Mouse (Mus musculus) neural tube, embryonic 11.5 days (tissue): Measurements from ENCODE around the gene Elmsan1. TPM values are rescaled to one million over a fixed set of nuclear protein-coding genes. Genes with fewer than 3 reads are reported as not detected.

Experiments used
- ATAC-seq: fragments of 200-750 bp; cut with Nextera tagmentation; 2 replicates; pipeline ENCODE4 v1.8.0; 2017; ENCODE audit warnings: moderate number of reproducible peaks, mild to moderate bottlenecking, moderate TSS enrichment, moderate library complexity; ENCODE audit not compliant: insufficient read depth, low FRiP score, low TSS enrichment
- DNase-seq: peaks from one replicate; pipeline ENCODE4 v3.0.0-alpha.2; 2015; ENCODE audit warnings: low spot score
- H3K27ac ChIP-seq: fragments of 300-500 bp; sonication (generic); 2 replicates; pipeline ENCODE4 v1.5.1; 2014; ENCODE audit warnings: low read depth, mild to moderate bottlenecking, low read length
- H3K27me3 ChIP-seq: fragments of 300-500 bp; sonication (generic); 2 replicates; pipeline ENCODE4 v1.6.1; 2014; ENCODE audit warnings: mild to moderate bottlenecking, low read length, mixed read lengths; ENCODE audit not compliant: control insufficient read depth, insufficient read depth
- H3K36me3 ChIP-seq: fragments of 300-500 bp; sonication (generic); 2 replicates; pipeline ENCODE4 v1.6.1; 2014; ENCODE audit warnings: mild to moderate bottlenecking, low read length, moderate library complexity, mixed read lengths; ENCODE audit not compliant: control insufficient read depth, insufficient read depth
- H3K4me1 ChIP-seq: fragments of 300-500 bp; sonication (generic); 2 replicates; pipeline ENCODE4 v1.6.1; 2014; ENCODE audit warnings: low read length, mixed read lengths; ENCODE audit not compliant: control insufficient read depth, insufficient read depth
- H3K4me2 ChIP-seq: fragments of 300-500 bp; sonication (generic); 2 replicates; pipeline ENCODE4 v1.6.1; 2014; ENCODE audit warnings: low read depth, mild to moderate bottlenecking, moderate library complexity
- H3K4me3 ChIP-seq: fragments of 300-500 bp; sonication (generic); 2 replicates; pipeline ENCODE4 v1.5.1; 2014; ENCODE audit warnings: low read depth, low read length
- H3K9ac ChIP-seq: fragments of 300-500 bp; sonication (generic); 2 replicates; pipeline ENCODE4 v1.6.1; 2014; ENCODE audit warnings: mild to moderate bottlenecking, low read length
- H3K9me3 ChIP-seq: fragments of 300-500 bp; sonication (generic); 2 replicates; pipeline ENCODE4 v1.6.1; 2016; ENCODE audit warnings: low read length; ENCODE audit not compliant: control insufficient read depth
- WGBS: fragments of 180-500 bp; shearing (Covaris S2); extraction: QIAGEN DNeasy Blood & Tissue Kit; methylation state at CpG from one replicate; pipeline ENCODE4 v1.1.7; 2014; 5-methylcytosine and 5-hydroxymethylcytosine counted together
- polyA plus RNA-seq: library from polyadenylated mRNA; unstranded; fragments of >200 nt; fragmentation: Nextera tagmentation; extraction: Ambion mirVana; gene quantifications from 2 replicates; pipeline ENCODE4 v1.2.1, GENCODE M21; 2014

Elmsan1 gene
- polyA plus RNA-seq, 1 experiment from 2014 or later, result 4.4 TPM

- ATAC-seq (no peak), DNase-seq (no peak)
- 91% methylated on average over 11 of the region's 11 CpGs for WGBS
- no peak overlapping the region for H3K4me2 ChIP-seq
- H3K9ac ChIP-seq, result no peak overlapping the region
- H3K9me3 ChIP-seq, result no peaks in the 10 kb centered on the region
- no peaks in the 10 kb centered on the region for H3K36me3 ChIP-seq
- H3K27ac ChIP-seq, result no peak overlapping the region
- no peaks in the 10 kb centered on the region for H3K27me3 ChIP-seq
- no peak overlapping the region for H3K4me3 ChIP-seq
- H3K4me1 ChIP-seq, result peaks cover 17% of the 10 kb centered on the region; the same call in 1 of the 2 replicates
Measured at GRCm38 (mm10) chr12:84209093-84209492, 9.6 kb downstream of the Elmsan1 start.

- peaks cover 11% of the 10 kb centered on the region; the same call in 1 of the 2 replicates for H3K4me1 ChIP-seq
- no peaks in the 10 kb centered on the region for H3K9me3 ChIP-seq
- no peak overlapping the region for H3K27ac ChIP-seq
- no peaks in the 10 kb centered on the region for H3K27me3 ChIP-seq
- H3K4me2 ChIP-seq, result no peak overlapping the region
- H3K9ac ChIP-seq, result no peak overlapping the region
- no peak for ATAC-seq
- no peak overlapping the region for H3K4me3 ChIP-seq
- DNase-seq, result no peak
- H3K36me3 ChIP-seq, result no peaks in the 10 kb centered on the region
- 94% methylated on average over 18 of the region's 18 CpGs for WGBS
Measured at GRCm38 (mm10) chr12:84207209-84207817, 11.4 kb downstream of the Elmsan1 start.

DNA sequence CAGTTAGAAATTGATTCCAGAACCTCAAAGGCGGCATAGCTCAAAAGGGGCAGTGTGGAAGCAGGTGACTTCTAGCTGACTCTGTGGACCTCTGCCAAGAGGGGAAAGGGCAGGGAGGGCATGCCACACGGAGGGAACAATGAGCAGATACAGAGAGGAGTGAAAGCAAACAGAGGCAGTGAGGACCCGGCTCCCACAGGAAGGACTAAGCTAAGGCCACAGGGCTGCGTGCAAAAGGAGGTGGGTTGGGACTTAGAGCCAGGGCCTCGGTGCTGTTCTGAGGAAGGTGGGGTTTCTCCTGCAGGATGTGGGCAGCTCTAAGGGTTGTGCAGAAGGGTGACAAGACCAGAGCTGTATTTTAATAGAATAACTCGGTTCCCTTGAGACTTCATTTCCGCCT lies 12.2 kb downstream of the Elmsan1 start:
- no peak overlapping the region for H3K4me2 ChIP-seq
- no peak overlapping the region for H3K27ac ChIP-seq
- H3K9me3 ChIP-seq, result no peaks in the 10 kb centered on the region
- no peaks in the 10 kb centered on the region for H3K27me3 ChIP-seq
- DNase-seq (no peak), ATAC-seq (no peak)
- H3K4me3 ChIP-seq, result no peak overlapping the region
- H3K36me3 ChIP-seq, result no peaks in the 10 kb centered on the region
- peaks cover 7% of the 10 kb centered on the region; the same call in 1 of the 2 replicates for H3K4me1 ChIP-seq
- 70% methylated on average over 7 of the region's 7 CpGs for WGBS
- no peak overlapping the region for H3K9ac ChIP-seq

GRCm38 (mm10) chr12:84205659-84206185 lies 13.0 kb downstream of the Elmsan1 start:
- Histone ChIP-seq H3K27ac (no peak overlapping the region), H3K4me3 (no peak overlapping the region), H3K36me3 (no peaks in the 10 kb centered on the region), H3K9ac (no peak overlapping the region), H3K27me3 (no peaks in the 10 kb centered on the region), H3K4me2 (no peak overlapping the region), H3K4me1 (0 out of 2 replicates have a peak, but pooled peaks cover 2% of the 10 kb centered on the region), H3K9me3 (no peaks in the 10 kb centered on the region)
- 88% methylated on average over 10 of the region's 10 CpGs for WGBS
- ATAC-seq (no peak), DNase-seq (no peak)

GRCm38 (mm10) chr12:84204662-84205061 lies 14.0 kb downstream of the Elmsan1 start:
- 95% methylated on average over 8 of the region's 8 CpGs for WGBS
- Histone ChIP-seq H3K36me3 (no peaks in the 10 kb centered on the region), H3K4me1 (0 out of 2 replicates have a peak, but pooled peaks cover 2% of the 10 kb centered on the region), H3K9me3 (no peaks in the 10 kb centered on the region), H3K27ac (no peak overlapping the region), H3K9ac (no peak overlapping the region), H3K4me2 (no peak overlapping the region), H3K27me3 (no peaks in the 10 kb centered on the region), H3K4me3 (no peak overlapping the region)
- ATAC-seq (no peak), DNase-seq (no peak)

DNA sequence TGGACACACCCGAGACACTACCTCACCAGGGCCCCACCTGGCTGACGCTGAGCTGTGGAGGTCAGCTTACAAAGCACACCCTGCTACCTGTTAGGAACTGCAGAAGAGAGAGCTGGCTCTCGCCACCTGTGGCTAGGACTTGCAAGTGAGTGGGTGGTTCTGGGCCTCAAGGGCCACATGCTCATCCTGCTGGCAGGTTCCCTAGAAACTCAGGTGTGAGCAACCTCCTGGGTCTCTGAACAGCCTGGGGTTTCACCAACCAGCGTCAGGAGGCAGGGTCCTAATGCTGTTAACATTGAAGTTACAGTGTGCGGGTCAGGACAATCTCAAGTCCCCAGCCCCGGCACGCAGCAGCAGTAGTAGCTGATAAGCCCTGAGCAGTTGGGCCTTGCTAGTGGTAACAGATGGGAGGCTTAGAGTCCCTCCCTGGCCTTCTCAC lies 14.9 kb downstream of the Elmsan1 start:
- Histone ChIP-seq H3K4me2 (no peak overlapping the region), H3K27ac (no peak overlapping the region), H3K9ac (no peak overlapping the region), H3K36me3 (no peaks in the 10 kb centered on the region), H3K27me3 (no peaks in the 10 kb centered on the region), H3K4me1 (0 out of 2 replicates have a peak, but pooled peaks cover 2% of the 10 kb centered on the region), H3K4me3 (no peak overlapping the region), H3K9me3 (no peaks in the 10 kb centered on the region)
- DNase-seq (no peak), ATAC-seq (no peak)
- WGBS, result 69% methylated on average over 7 of the region's 7 CpGs

- Histone ChIP-seq H3K4me1 (0 out of 2 replicates have a peak, but pooled peaks cover 2% of the 10 kb centered on the region), H3K4me2 (no peak overlapping the region), H3K27me3 (no peaks in the 10 kb centered on the region), H3K9me3 (no peaks in the 10 kb centered on the region), H3K27ac (no peak overlapping the region), H3K9ac (no peak overlapping the region), H3K4me3 (no peak overlapping the region), H3K36me3 (no peaks in the 10 kb centered on the region)
- no peak for DNase-seq
- WGBS, result 72% methylated on average over 7 of the region's 7 CpGs
- ATAC-seq, result no peak
Measured at GRCm38 (mm10) chr12:84203170-84203777, 15.4 kb downstream of the Elmsan1 start.

DNA sequence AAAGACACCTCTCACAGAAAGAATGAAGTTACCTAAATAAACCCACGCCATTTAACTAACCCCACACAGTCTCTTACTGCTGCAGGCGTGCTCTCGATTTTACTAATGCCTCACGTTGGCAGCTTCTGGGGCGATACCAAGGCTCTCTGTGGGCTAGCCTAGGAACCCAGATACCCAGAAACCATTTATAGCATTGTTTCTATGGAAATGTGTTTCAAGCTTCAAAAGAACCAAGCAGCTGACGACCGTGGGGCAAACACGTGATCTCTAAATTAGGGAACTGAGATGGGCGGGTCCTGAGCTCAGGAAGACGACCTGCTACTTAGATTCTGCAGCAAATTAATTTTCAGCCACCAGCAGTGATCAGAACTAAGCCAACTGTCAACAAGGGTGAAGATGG lies 16.1 kb downstream of the Elmsan1 start:
- Histone ChIP-seq H3K9me3 (no peaks in the 10 kb centered on the region), H3K27me3 (no peaks in the 10 kb centered on the region), H3K4me3 (no peak overlapping the region), H3K27ac (no peak overlapping the region), H3K9ac (no peak overlapping the region), H3K4me1 (0 out of 2 replicates have a peak, but pooled peaks cover 2% of the 10 kb centered on the region), H3K4me2 (no peak overlapping the region), H3K36me3 (no peaks in the 10 kb centered on the region)
- no peak for DNase-seq
- ATAC-seq, result no peak
- 80% methylated on average over 10 of the region's 10 CpGs for WGBS
